Mouse (Mus musculus) left cerebral cortex, adult 8-10 months (tissue): ENCODE data around the gene Yju2. TPM values are rescaled to one million over a fixed set of nuclear protein-coding genes. Genes with fewer than 3 reads are reported as not detected.
A peak's percentile ranks its signal among the peaks of the same experiment; 100 is the strongest.

Source experiments
- DNase-seq, 2 experiments: peaks; one replicate each; pipeline ENCODE4 v3.0.0; 2022; ENCODE audit warnings: low spot score in 2 of 2
- total RNA-seq, 4 experiments: library from RNA; stranded (reverse); gene quantifications; 2 replicates each; pipeline ENCODE4 v1.2.4; 2022

Gene Yju2
- total RNA-seq, 4 experiments from 2014 or later = 12.9 to 16.9 (median 15.0) TPM

GRCm38 (mm10) chr17:55959946-55960740 is 1.2 kb downstream of the Yju2 start:
- DNase-seq = no peak

GRCm38 (mm10) chr17:55960791-55961190 is 1.9 kb downstream of the Yju2 start:
- DNase-seq = peak in 1 of 2 experiments; percentile 11

DNA sequence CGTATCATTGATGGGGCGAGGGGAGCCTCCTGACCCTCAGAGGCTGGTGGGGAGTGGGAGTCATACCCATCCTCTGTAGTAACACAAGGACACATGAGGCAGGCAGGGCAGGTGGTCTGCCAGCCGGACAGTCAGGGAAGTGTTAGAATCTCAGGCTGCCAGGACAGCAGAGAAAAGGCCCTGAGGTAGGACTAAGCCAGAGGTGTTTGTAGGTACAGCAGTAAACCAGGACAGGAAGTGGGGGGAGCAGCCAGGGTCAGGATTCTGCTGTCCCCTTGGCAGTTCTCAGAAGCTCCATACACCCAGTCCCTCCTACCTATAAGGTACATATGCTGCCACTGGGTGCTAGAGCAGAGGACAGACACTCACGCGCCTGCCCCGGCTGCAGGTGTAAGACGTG is 2.7 kb downstream of the Yju2 start:
- peak in 1 of 2 experiments; percentile 10 for DNase-seq

DNA sequence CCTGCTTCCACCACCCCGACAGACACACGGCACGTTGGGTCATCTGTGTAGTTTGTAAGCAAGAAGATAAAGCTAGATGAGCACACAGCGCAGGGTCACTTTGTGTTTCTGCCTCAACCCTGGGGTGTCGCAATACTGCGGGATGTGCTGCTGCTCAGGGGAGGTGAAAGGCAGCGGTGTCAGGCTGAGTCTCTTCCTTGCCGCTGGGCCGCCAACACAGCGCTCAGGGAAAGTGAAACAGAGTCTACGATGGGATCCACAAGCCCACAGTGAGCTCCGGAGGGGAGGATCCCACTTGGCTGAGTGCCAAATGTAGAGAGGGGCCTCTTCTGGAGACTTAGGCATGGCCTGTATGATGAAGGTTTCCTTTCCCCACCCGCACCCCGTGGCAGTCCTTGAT is 4.3 kb downstream of the Yju2 start:
- DNase-seq = peak in 1 of 2 experiments; percentile 6

- DNase-seq = no peak
These were observed 5.6 kb downstream of the Yju2 start for GRCm38 (mm10) chr17:55964496-55964895.

DNA sequence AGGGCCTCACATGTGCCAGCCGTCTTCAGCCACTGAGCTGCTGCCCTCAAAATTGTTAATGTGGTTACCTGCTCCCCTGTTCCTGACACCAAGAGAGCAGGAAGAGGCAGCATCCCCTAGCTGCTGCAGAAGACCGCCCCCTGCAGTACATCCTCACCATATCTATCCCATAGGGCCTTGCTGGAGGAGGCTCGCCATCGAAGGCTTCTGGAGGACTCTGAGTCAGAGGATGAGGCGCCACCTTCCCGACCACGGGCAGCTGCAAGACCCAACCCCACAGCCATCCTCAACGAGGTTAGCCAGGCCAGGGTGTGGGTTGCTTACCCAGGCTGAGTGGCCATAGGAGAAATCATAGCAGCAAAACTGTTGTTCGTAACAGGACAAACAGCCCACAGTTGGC is 6.1 kb downstream of the Yju2 start:
- DNase-seq = no peak

GRCm38 (mm10) chr17:55967186-55967585 is 8.3 kb downstream of the Yju2 start:
- DNase-seq = no peak

DNA sequence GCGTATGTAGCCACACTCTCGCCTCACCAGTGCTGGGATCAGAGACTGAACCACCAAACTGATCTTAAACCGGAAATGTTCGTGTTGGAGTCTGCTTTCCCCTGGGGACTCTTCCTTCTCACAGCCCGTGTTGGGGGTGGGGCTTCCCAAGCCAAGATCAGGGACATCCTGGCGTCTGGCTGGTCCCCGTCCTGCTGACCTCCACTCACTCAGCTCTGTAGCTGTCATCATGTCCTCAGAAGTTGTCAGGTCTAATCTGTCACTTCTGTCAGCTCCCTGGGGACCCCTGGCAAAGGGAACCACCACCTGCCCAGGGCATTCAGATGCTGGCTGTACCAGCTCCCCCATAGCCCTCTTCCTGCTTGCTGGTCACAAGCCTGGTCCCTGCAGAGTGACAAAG is 9.3 kb downstream of the Yju2 start:
- no peak for DNase-seq

- DNase-seq = peak in 1 of 2 experiments; percentile 30
These were observed 10.7 kb downstream of the Yju2 start for GRCm38 (mm10) chr17:55969560-55969959.

DNA sequence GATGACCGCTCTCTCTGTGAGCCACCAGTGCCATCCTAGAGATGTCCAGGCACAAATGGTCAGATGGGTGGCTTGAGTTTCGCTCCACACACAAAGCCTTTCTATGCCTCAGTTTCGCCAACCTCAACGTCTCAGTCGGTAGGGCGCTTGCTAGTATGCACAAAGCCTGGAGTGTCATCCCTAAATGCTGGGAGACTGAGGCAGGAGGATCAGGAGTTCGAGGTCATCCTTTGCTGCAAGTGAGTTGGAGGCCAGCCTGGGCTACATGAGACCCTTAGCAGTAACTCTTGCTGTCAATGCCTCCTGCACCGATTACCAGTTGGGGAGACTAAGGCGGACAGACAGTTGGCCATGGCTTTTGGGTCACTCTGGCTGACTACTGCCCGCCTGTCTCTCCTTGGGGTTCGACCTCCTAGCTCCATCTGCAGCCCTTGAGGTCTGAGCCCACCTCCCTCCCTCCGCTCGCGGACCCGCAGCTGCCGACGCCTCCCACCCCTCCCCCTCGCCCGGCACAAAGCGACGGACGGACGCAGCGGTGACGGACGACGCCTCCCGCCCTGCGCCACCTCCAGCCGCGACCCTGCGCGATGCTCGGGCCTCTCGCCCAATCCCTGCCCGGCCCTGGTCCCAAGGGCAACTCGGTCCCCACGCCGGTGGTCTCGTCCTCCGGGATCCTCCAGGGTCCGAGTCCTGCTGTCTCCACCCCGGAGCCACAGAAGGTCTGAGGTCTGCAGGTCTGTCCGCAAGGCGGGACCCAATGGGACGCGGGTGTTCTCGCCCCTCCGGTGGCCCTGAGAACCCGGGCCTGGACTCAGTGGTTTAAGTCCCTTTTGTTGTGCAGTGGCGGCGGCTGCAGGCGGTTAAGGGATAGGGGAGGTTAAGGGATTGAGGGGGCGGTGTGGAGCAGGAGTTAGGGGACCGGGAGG is 11.3 kb downstream of the Yju2 start, which contains the start of gene Shd:
Shd (plus strand) TSS at position 502 of the 926 bp plus-strand sequence.
- DNase-seq = peak in 1 of 2 experiments; percentile 43

GRCm38 (mm10) chr17:55971453-55971852 is 12.6 kb downstream of the Yju2 start:
- no peak for DNase-seq

GRCm38 (mm10) chr17:55976255-55976862 is 17.5 kb downstream of the Yju2 start:
- DNase-seq = peak in 1 of 2 experiments; percentile 63

- no peak for DNase-seq
These were observed 18.4 kb downstream of the Yju2 start for GRCm38 (mm10) chr17:55977301-55977700.

DNA sequence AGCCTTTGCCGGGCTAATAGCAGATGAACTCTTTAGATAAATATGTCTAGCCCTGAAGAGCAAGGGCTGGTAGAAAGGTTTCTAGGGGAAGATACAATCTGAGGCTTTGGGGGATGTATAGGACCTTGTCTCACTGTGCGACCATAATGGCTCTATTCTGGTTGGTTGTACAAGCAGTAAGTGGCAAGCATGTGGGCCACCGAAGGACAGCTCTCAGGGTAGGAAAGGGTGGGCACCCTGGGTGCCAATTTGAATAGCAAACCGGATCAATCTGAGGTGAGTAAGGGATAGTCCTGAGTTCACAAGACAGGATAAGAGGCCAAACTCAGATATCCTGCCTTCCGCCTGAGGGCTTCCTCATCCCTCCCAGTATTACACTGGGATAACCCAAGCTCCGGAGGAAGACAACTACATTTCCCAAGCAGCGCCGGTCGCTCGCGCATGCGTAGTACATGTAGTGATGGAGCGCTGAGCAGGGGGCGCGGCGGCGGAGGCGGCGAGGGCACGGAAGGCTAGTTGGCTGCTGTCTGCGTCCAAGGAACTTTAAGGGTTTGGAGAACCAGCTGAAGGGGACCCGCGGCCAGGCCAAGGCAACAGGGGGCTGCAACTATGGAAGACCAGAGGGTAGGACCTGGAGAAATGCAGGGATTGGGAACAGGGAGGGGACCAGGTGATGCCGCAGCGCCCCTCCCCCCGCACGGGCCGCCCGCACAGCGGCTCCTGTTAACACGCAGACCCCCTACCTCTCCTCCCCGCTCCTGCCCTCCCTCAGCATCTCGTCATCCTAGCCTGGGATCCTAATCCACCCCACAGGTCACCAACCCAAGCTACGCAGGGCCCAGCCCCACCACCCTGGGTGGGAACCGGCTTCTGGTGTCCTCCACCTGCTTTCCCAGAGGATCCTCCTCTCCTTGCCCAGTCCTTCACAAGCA is 27.4 kb downstream of the Yju2 start, which contains the start of gene Fsd1:
Fsd1 (plus strand) TSS at position 480 of the 932 bp plus-strand sequence.
- DNase-seq = peak; percentile 65 to 80

DNA sequence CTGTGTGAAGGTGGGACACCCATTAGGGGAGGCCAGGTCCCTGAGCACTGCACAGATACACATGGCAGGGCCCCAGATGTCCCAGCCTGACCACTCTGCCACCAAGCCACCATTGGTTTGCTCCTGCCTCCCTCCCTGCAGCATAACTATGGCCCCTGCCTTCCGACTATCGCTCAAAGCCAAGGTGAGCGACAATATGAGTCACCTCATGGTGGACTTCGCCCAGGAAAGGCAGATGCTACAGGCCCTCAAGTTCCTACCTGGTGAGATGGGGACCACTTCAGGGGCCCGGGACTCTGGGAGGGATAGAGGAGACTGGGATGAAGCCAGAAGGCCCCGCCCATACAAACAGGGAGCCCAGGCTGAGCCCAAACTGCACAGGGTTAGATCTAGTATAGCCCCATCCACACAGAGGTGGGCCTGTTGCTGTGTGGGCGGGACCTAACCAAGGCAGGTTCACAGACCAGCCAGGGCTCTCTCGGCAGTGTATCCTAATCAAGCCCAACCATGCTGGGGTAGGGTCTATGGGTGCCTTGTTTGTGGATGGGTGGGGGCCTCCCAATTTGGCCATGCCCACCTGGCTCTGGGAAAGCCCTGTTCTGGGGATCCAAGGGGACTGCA is 31.5 kb downstream of the Yju2 start:
- no peak for DNase-seq

DNA sequence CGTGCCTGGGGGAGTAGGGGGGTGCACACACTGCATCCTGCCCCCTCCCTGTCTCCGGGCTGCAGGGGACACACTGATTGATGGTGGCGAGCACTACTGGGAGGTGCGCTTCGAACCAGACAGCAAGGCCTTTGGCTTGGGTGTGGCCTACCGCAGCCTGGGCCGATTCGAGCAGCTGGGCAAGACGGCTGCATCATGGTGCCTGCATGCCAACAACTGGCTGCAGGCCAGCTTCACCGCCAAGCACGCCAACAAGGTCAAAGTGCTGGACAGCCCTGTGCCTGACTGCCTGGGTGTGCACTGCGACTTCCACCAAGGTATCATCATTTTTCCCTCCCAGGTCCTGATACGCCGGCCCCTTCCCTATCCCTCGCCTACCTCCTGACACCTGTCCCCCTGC is 37.1 kb downstream of the Yju2 start:
- DNase-seq = no peak

DNA sequence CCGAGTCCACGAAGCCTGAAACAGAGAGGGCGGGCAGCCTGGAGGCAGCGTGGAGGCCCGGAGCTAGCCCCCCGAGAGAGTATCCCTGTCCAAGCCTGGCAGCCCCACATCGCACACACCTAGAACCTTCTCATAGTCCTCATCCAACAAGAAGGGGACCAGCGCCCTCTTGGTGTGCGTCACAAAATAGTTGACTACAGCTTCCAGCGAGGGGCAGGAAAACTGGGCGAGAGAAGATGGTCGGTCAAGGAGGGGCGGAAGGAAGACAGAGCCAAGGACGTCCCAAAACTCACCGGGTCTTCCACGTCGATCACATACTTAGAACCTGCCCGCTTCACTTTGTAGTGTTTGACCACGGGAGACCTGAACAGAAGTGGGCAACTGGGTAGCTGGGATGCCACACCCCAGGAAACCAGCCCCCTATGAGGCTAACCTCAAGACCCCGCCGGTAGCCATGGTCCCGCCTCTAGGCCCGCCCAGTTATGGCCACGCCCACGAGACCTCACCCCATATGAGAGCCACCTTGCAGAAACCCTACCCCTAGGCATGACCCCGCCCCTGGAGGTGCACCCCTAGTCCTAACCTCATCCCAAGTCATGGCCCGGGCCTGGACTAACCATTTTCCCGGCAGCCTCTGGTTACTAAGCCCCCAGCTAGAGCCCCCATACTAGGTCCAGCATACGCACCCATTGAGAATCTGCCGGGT is 41.0 kb downstream of the Yju2 start:
- DNase-seq = no peak

- DNase-seq = no peak
These were observed 44.1 kb downstream of the Yju2 start for GRCm38 (mm10) chr17:56003000-56003399.

- DNase-seq = no peak
These were observed 46.6 kb downstream of the Yju2 start, which contains the start of the genes Stap2 and Mpnd for GRCm38 (mm10) chr17:56005415-56006061. Gene Stap2, minus strand, starts transcription at chr17:56005584. Gene Mpnd, plus strand, starts transcription at chr17:56005711.
